Mouse (Mus musculus): ENCODE data around the gene Lrrn2. TPM values are rescaled to one million over a fixed set of nuclear protein-coding genes. Genes with fewer than 3 reads are reported as not detected.

Lrrn2 gene
- polyA plus RNA-seq, 1 experiment from 2014 or later = 6.9 TPM

DNA sequence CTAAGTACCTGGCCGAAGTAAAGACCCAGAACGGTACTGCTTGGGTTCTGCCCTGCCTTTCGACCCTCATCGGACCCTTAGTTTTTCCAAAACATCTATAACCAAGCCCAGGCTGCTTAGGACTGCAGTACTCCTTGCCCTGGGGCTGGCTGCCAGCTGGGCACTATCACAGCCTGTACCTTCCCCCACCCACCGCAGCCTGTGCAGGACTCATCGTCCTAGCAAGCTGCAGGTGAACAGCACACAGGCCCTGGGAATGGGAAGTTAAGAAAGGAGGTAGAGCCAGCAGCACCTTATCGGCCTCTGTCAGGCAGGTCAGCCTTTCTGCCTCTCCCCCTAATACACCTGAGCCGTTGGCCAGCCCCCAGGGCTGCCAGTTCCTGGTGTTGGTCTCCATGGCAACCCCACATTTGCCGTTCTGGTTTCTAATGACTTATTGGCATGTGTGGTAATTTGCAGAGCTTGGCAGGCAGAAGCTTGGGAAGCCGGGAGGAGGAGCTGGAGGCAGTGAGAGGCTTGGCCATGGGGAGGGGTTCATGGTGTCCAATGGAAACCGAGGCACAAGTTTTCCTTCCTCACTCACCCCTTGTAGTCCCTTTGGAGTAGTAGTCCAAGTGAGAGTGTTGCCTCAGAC, 10.2 kb downstream of the Lrrn2 start:
- H3K36me3 ChIP-seq = no peaks in the 10 kb centered on the region
- H3K4me1 ChIP-seq = peaks cover 11% of the 10 kb centered on the region
- H3K27ac ChIP-seq = no peak overlapping the region
- H3K4me3 ChIP-seq (replicated peaks) = no peak overlapping the region
- no peaks in the 10 kb centered on the region for H3K9me3 ChIP-seq (replicated peaks)
- no peak overlapping the region for H3K9ac ChIP-seq
- 67% methylated on average over 11 of the region's 11 CpGs for WGBS
- no peak overlapping the region for H3K4me2 ChIP-seq
- no peak for ATAC-seq (replicated peaks; ENCODE audit: low FRiP score)
- H3K27me3 ChIP-seq = 0 out of 2 replicates have a peak, but pooled peaks cover 4% of the 10 kb centered on the region

- H3K27me3 ChIP-seq = no peaks in the 10 kb centered on the region
- H3K9ac ChIP-seq = no peak overlapping the region
- H3K27ac ChIP-seq = no peak overlapping the region
- H3K4me1 ChIP-seq = peaks cover 11% of the 10 kb centered on the region
- no peak for ATAC-seq (replicated peaks; ENCODE audit: low FRiP score)
- H3K36me3 ChIP-seq = no peaks in the 10 kb centered on the region
- H3K4me3 ChIP-seq (replicated peaks) = no peak overlapping the region
- 75% methylated on average over 2 of the region's 2 CpGs for WGBS
- no peaks in the 10 kb centered on the region for H3K9me3 ChIP-seq (replicated peaks)
- H3K4me2 ChIP-seq = no peak overlapping the region
These were observed 12.0 kb downstream of the Lrrn2 start for GRCm38 (mm10) chr1:132892065-132892464.

DNA sequence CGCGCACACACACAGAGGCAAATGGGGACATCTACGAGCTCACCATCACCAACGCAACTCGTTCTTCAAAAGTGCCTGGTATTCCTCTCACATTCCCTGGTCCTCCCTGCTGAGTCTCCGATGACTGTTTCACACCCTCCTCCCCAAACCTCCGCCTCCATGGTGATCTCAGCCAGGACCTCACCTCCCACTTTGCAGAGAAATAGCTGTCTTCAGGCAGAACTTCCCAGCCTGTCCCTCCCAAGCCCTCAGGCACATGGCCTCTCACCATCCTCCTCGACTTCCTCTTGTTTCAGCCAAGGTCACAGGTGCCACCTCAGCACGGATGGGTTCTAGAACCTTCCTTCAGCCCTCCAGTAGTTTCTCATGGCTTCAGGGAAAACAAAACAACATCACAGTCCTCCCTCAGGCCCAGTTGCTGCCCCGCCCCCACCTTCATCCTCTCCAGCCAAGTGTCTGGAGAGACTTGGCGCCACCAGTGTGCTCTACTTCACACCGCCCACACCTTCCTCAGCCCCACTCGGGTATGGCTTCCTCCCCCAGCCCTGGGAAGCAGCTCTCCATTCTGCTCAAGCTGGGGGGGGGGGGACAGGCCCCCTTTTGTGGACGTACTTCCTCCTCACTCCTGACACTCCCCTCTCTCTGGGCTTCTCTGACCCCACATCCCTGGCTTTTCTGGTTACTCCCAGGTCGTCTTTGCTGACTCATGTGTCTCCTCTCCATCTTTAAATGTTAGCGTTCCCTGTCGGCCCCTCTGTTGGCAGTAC, 13.4 kb downstream of the Lrrn2 start:
- Histone ChIP-seq H3K4me3 (replicated peaks) (no peak overlapping the region), H3K4me2 (no peak overlapping the region), H3K36me3 (no peaks in the 10 kb centered on the region), H3K4me1 (peaks cover 11% of the 10 kb centered on the region), H3K9ac (no peak overlapping the region), H3K9me3 (replicated peaks) (no peaks in the 10 kb centered on the region), H3K27me3 (no peaks in the 10 kb centered on the region), H3K27ac (no peak overlapping the region)
- ATAC-seq (replicated peaks; ENCODE audit: low FRiP score) = peak; percentile 60; the same call in 1 of the 2 replicates
- 39% methylated on average over 17 of the region's 17 CpGs for WGBS

DNA sequence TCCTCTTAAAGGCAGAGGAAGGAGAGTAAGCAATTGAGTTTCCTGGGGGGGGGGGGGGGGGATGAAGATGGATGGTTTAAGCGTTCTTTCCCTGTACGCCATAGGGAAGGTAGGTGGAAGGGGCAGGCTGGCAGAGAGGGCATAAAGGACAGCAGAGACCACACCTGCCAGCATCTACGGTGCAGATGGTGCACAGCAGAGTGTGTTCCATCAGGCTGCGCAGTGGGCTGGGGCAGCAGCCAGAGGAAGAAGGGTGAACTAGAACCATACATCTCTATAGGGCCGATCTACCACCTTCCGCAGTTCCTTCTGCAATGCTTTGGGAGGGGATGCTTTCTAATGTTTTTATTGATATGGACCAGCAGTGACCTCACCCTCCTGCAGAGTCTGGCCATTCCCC, 19.0 kb downstream of the Lrrn2 start:
- no peak overlapping the region for H3K27ac ChIP-seq
- H3K9ac ChIP-seq = no peak overlapping the region
- no peak overlapping the region for H3K4me3 ChIP-seq (replicated peaks)
- H3K9me3 ChIP-seq (replicated peaks) = no peaks in the 10 kb centered on the region
- H3K27me3 ChIP-seq = no peaks in the 10 kb centered on the region
- H3K36me3 ChIP-seq = no peaks in the 10 kb centered on the region
- 93% methylated on average over 5 of the region's 6 CpGs for WGBS
- peaks cover 3% of the 10 kb centered on the region; the same call in 1 of the 2 replicates for H3K4me1 ChIP-seq
- no peak for ATAC-seq (replicated peaks; ENCODE audit: low FRiP score)
- no peak overlapping the region for H3K4me2 ChIP-seq

DNA sequence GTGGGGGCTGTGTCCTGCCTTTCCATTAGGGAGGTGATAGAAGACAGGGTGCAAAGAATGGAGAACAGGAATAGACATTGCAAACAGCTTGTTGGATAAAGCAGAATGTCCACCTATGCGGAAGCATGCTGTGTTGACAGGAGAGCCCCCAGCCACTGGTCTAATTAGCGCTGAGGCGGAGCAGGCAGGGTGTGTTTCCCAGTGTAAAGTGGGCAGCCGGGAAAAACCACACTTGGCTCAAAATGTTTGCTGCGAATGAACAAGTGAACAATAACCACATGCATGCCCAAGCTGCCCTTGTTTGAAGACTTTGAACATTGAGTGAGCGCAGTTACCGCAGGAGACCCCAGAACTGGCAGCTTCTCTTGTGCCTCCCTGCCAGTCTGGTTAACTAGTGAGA, 19.6 kb downstream of the Lrrn2 start:
- H3K9ac ChIP-seq = no peak overlapping the region
- H3K36me3 ChIP-seq = no peaks in the 10 kb centered on the region
- WGBS = 69% methylated on average over 7 of the region's 7 CpGs
- no peak for ATAC-seq (replicated peaks; ENCODE audit: low FRiP score)
- no peaks in the 10 kb centered on the region for H3K27me3 ChIP-seq
- H3K9me3 ChIP-seq (replicated peaks) = no peaks in the 10 kb centered on the region
- 0 out of 2 replicates have a peak, but pooled peaks cover 3% of the 10 kb centered on the region for H3K4me1 ChIP-seq
- H3K27ac ChIP-seq = no peak overlapping the region
- H3K4me3 ChIP-seq (replicated peaks) = no peak overlapping the region
- H3K4me2 ChIP-seq = no peak overlapping the region

- ATAC-seq (replicated peaks; ENCODE audit: low FRiP score) = no peak
- Histone ChIP-seq H3K9ac (no peak overlapping the region), H3K27me3 (no peaks in the 10 kb centered on the region), H3K4me1 (0 out of 2 replicates have a peak, but pooled peaks cover 3% of the 10 kb centered on the region), H3K4me3 (replicated peaks) (no peak overlapping the region), H3K27ac (no peak overlapping the region), H3K36me3 (no peaks in the 10 kb centered on the region), H3K4me2 (no peak overlapping the region), H3K9me3 (replicated peaks) (no peaks in the 10 kb centered on the region)
- WGBS = 76% methylated on average over 5 of the region's 5 CpGs
These were observed 20.9 kb downstream of the Lrrn2 start for GRCm38 (mm10) chr1:132900945-132901344.

- no peaks in the 10 kb centered on the region for H3K36me3 ChIP-seq
- ATAC-seq (replicated peaks; ENCODE audit: low FRiP score) = no peak
- H3K27ac ChIP-seq = no peak overlapping the region
- 78% methylated on average over 4 of the region's 4 CpGs for WGBS
- no peak overlapping the region for H3K9ac ChIP-seq
- no peak overlapping the region for H3K4me3 ChIP-seq (replicated peaks)
- 0 out of 2 replicates have a peak, but pooled peaks cover 3% of the 10 kb centered on the region for H3K4me1 ChIP-seq
- H3K4me2 ChIP-seq = no peak overlapping the region
- no peaks in the 10 kb centered on the region for H3K9me3 ChIP-seq (replicated peaks)
- no peaks in the 10 kb centered on the region for H3K27me3 ChIP-seq
These were observed 23.4 kb downstream of the Lrrn2 start for GRCm38 (mm10) chr1:132903519-132903918.

DNA sequence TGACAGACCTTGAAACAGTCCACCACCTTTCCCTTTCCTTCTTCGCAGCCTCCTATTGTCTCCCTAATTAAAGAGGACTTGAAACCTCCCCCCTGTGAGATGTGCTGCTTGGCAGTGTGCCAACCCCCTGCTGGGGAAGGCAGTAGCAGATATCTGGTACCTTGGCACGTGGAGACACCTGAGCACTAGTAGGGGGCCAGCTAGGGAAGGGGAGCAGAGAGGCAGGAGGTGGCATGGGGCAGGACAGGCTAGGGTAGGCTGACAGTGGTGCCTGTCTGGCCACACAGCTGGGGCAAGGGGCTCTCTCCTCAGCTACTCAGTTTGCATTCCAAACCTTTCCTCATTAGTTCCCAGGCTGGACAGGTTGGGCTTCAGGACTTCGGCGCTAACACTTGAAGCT, 29.0 kb downstream of the Lrrn2 start:
- H3K4me3 ChIP-seq (replicated peaks) = no peak overlapping the region
- 72% methylated on average over 4 of the region's 4 CpGs for WGBS
- H3K36me3 ChIP-seq = no peaks in the 10 kb centered on the region
- no peak overlapping the region for H3K9ac ChIP-seq
- H3K4me2 ChIP-seq = no peak overlapping the region
- no peak for ATAC-seq (replicated peaks; ENCODE audit: low FRiP score)
- H3K9me3 ChIP-seq (replicated peaks) = no peaks in the 10 kb centered on the region
- no peaks in the 10 kb centered on the region for H3K4me1 ChIP-seq
- H3K27me3 ChIP-seq = no peaks in the 10 kb centered on the region
- H3K27ac ChIP-seq = no peak overlapping the region

- Histone ChIP-seq H3K4me1 (no peaks in the 10 kb centered on the region), H3K4me2 (no peak overlapping the region), H3K4me3 (replicated peaks) (no peak overlapping the region), H3K36me3 (no peaks in the 10 kb centered on the region), H3K9ac (no peak overlapping the region), H3K27ac (no peak overlapping the region), H3K9me3 (replicated peaks) (no peaks in the 10 kb centered on the region), H3K27me3 (no peaks in the 10 kb centered on the region)
- 88% methylated on average over 1 of the region's 1 CpGs for WGBS
- ATAC-seq (replicated peaks; ENCODE audit: low FRiP score) = no peak
These were observed 29.9 kb downstream of the Lrrn2 start for GRCm38 (mm10) chr1:132909951-132910350.

DNA sequence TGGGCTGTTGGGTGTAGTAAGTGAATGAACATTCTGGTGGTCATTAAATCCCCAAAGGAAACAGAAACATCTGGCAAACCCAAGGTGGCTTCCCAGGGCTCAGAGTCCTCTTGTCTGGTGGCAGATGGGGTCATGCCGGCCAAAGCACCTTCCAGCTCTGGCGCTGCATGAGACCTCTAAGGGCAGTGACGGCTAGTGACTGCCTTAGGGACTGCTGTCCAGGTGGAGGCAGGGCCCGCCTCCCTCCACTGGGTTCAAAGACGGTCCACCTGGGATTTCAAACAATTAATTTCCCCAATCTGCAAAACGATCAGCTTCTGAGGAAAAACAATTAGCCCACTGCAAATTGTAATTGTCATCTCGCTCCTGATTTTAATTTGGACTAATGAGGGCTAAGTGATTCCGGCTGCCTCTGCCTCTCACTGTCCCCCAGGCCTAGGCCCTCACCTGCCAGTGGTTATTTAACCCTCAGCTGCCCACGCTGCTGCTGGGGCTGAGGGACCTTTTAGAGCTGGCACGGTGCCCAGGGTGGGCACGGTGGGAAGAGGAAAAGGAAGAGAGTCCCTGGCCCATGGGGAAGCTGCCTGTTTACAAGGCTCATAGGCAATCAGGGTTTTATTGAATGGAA, 30.5 kb downstream of the Lrrn2 start:
- H3K9me3 ChIP-seq (replicated peaks) = no peaks in the 10 kb centered on the region
- WGBS = 49% methylated on average over 11 of the region's 11 CpGs
- H3K36me3 ChIP-seq = no peaks in the 10 kb centered on the region
- no peak overlapping the region for H3K27ac ChIP-seq
- ATAC-seq (replicated peaks; ENCODE audit: low FRiP score) = no peak
- H3K9ac ChIP-seq = no peak overlapping the region
- no peaks in the 10 kb centered on the region for H3K27me3 ChIP-seq
- no peaks in the 10 kb centered on the region for H3K4me1 ChIP-seq
- no peak overlapping the region for H3K4me3 ChIP-seq (replicated peaks)
- no peak overlapping the region for H3K4me2 ChIP-seq

- no peak overlapping the region for H3K4me2 ChIP-seq
- 63% methylated on average over 6 of the region's 6 CpGs for WGBS
- no peaks in the 10 kb centered on the region for H3K9me3 ChIP-seq (replicated peaks)
- no peak for ATAC-seq (replicated peaks; ENCODE audit: low FRiP score)
- no peak overlapping the region for H3K4me3 ChIP-seq (replicated peaks)
- no peak overlapping the region for H3K27ac ChIP-seq
- no peaks in the 10 kb centered on the region for H3K36me3 ChIP-seq
- no peak overlapping the region for H3K9ac ChIP-seq
- peaks cover 17% of the 10 kb centered on the region for H3K27me3 ChIP-seq
- peaks cover 12% of the 10 kb centered on the region for H3K4me1 ChIP-seq
These were observed 35.9 kb downstream of the Lrrn2 start for GRCm38 (mm10) chr1:132915849-132916493.

DNA sequence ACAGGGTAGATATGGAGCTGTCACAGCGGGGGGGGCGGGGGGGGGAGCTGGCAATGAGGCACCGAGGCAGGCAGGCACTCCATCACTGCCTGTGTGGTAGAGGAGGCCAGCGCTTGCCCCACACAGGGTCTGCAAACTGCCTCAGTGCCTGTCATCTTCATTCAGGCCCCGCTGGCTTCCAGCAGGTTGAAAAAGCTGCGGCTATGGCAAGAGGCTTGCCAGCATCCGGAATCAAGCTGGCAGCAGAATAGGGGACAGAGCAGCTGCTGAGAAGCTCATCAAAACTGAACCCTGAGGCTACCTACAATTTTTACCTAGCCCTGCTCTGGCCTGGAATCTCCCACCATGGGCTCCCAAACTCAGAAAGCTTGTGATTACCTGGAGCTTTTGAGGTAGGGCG, 37.5 kb downstream of the Lrrn2 start:
- ATAC-seq (replicated peaks; ENCODE audit: low FRiP score) = no peak
- H3K4me3 ChIP-seq (replicated peaks) = no peak overlapping the region
- WGBS = 13% methylated on average over 8 of the region's 8 CpGs
- no peak overlapping the region for H3K9ac ChIP-seq
- H3K4me2 ChIP-seq = no peak overlapping the region
- H3K9me3 ChIP-seq (replicated peaks) = no peaks in the 10 kb centered on the region
- no peak overlapping the region for H3K27ac ChIP-seq
- peaks cover 22% of the 10 kb centered on the region for H3K27me3 ChIP-seq
- H3K4me1 ChIP-seq = peaks cover 16% of the 10 kb centered on the region
- no peaks in the 10 kb centered on the region for H3K36me3 ChIP-seq

All from kidney, embryonic 15.5 days (tissue).